Mouse (Mus musculus) ovary, adult 18-20 months (tissue): ENCODE data around the gene Cdkn2d.

ENCODE experiments used
- DNase-seq: peaks from one replicate; pipeline ENCODE4 v3.0.0; 2022; ENCODE audit warnings: low spot score, mixed read lengths

Cdkn2d gene

DNA sequence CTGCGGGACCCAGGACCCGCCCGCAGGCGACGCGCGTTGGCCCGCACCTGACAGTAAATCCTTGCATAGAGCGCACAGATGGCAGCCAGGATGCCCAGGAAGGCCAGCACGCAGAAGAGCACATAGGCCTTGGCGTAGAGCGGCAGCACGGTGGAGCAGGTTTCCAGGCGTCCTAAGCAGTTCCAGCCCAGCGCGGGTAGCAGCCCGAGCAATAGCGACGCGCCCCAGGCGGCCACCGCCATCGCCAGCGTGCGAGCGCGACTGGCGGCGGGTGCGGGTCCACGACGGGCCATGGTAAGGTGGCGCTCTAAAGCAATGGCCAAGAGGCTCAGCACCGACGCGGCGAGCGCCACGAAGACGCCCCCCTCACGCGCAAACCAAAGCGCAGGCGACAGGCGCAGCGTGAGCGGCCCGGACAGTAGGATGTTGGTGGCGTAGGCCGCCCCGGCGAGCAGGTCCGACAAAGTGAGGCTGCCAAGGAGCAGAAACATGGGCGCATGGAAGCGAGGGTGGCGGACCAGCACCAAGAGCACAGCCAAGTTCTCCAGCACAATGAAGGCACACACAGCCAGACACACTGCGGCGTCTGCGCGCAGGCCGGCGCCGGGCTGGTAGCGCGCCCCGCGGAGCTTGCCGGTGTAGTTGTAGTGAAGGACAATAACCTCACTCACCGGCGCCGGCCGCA is 46.6 kb downstream of the Cdkn2d start:
- no peak for DNase-seq

GRCm38 (mm10) chr9:21243826-21244427 is 47.3 kb downstream of the Cdkn2d start:
- DNase-seq, result no peak

DNA sequence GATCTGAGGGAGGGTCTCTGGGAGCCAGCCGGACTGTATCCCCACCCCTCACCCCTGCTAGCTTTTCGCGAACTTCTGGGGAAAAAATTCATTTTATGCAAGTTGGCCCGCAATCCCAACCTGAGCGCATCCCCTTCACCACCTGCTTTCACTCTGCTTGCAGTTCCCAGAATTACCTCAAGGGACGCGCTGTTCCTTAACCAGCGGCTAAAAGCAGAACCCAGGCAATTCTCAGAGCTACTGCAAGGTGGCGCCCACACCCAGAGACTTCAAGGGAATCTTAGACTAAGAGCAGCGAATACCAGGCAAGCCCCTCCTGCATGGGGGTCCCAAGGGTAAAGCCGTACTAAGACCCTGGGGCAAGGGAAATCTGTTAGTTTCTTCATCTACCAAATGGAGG is 49.9 kb downstream of the Cdkn2d start:
- DNase-seq, result no peak

DNA sequence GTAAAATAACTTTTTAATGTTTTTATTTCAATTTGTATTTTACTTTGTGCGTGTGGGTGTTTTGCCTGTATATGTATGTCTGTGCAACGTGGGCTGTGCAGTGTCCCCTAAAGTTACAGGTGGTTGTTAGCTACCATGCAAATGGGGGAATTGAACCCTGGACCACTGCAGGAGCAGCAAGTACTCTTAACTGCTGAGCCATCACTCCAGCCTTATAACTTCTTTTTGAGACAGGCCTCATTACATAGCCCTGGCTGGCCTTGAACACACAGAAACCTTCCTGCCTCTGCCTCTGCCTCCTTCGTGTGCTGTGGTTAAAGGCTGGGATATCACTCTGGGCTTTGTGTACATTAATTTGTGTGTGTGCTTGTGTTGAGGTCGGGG is 51.8 kb downstream of the Cdkn2d start:
- DNase-seq, result no peak

DNA sequence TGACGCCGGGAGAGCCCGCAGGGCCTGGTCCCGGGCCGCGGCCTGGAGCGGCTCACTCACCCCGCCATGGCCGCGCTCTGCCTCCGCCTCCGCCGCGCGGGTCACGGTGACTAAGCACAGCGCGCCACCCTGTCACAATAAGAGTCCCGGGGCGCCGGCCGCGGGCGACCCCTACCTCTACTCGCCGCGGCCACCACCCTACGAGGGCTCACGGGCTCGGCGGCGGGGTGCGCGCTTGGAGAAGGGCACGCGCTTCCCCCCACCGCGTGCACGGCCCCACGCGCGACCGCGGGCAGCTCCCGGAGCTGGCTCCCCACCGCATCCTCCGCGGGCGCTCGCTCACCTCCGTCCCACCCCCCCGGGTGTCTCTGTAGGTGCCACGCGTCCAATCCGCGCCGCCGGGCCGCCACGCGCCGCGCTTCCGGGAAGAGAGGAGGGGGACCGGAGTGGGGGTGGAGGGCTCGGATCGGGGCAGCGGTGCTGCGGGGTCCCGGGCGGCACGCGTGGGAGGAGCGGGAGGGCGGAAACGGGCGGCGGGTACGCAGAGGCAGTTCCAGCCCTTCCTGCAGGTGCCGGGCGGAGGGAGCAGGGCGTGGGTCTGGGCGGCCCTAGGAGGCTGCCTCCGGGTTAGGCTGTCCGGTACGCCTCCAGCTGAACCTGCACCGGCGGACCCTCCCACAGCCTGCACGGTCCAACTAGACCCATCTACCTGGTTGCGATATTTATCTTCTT is 52.3 kb downstream of the Cdkn2d start, which contains the start of gene Keap1:
Gene Keap1, minus strand, starts transcription at position 629 of the 732 bp plus-strand sequence.
- peak; percentile 70 for DNase-seq
